Mouse (Mus musculus) stomach, postnatal 0 days (tissue): Measurements from ENCODE around the gene Trim24.

ENCODE experiments used
- CTCF ChIP-seq: IDR thresholded peaks from 2 replicates; pipeline ENCODE4 v1.5.1; 2016; ENCODE audit warnings: antibody characterized with exemption, low read depth, mild to moderate bottlenecking, moderate library complexity
- EP300 ChIP-seq: optimal IDR thresholded peaks from 2 replicates; pipeline ENCODE3; 2016; ENCODE audit warnings: antibody characterized with exemption

DNA sequence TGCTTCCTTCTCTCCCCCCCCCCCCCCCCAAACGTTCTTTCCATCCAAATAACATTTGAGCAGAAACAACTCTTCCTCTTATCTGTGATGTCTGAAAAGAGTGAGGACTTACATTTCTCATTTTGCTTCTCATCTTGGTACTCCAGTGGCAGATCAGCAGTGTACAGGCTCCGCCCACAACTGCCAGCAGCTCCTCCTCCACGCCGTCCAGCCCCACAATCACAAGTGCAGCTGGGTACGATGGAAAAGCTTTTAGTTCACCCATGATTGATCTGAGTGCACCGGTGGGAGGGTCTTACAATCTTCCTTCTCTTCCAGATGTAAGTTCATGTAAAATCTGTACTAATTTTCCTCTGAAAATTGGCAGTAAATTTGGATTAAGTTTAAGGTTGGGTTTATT lies 80.7 kb downstream of the Trim24 start:
- no peak for TF ChIP-seq CTCF
- no peak for TF ChIP-seq EP300
